Mouse (Mus musculus) hindbrain, embryonic 11.5 days (tissue): ENCODE measurements around the gene Sept11. TPM values are rescaled to one million over a fixed set of nuclear protein-coding genes. Genes with fewer than 3 reads are reported as not detected.

Experiments used
- ATAC-seq: fragments of 200-750 bp; cut with Nextera tagmentation; 2 replicates; pipeline ENCODE4 v1.8.0; 2017; ENCODE audit warnings: mild to moderate bottlenecking, moderate TSS enrichment, moderate library complexity; ENCODE audit not compliant: low FRiP score
- DNase-seq: peaks from one replicate; pipeline ENCODE4 v3.0.0-alpha.2; 2015; ENCODE audit warnings: low spot score
- H3K27ac ChIP-seq: fragments of 300-500 bp; sonication (generic); 2 replicates; pipeline ENCODE4 v1.5.1; 2014; ENCODE audit warnings: mild to moderate bottlenecking, low read depth, low read length
- H3K27me3 ChIP-seq: fragments of 300-500 bp; sonication (generic); 2 replicates; pipeline ENCODE4 v1.6.1; 2014; ENCODE audit warnings: mild to moderate bottlenecking, low read length, moderate library complexity, mixed read lengths; ENCODE audit not compliant: control insufficient read depth, insufficient read depth
- H3K36me3 ChIP-seq: fragments of 300-500 bp; sonication (generic); 2 replicates; pipeline ENCODE4 v1.6.1; 2014; ENCODE audit warnings: mild to moderate bottlenecking, low read length, moderate library complexity, mixed read lengths; ENCODE audit not compliant: control insufficient read depth, insufficient read depth
- H3K4me1 ChIP-seq: fragments of 300-500 bp; sonication (generic); replicated peaks from 2 replicates; pipeline ENCODE4 v1.6.1; 2014; ENCODE audit warnings: low read length, mixed read lengths; ENCODE audit not compliant: control insufficient read depth, insufficient read depth
- H3K4me2 ChIP-seq: fragments of 300-500 bp; sonication (generic); replicated peaks from 2 replicates; pipeline ENCODE4 v1.6.1; 2014; ENCODE audit warnings: mild to moderate bottlenecking, low read depth, low read length
- H3K4me3 ChIP-seq: fragments of 300-500 bp; sonication (generic); 2 replicates; pipeline ENCODE4 v1.5.1; 2014; ENCODE audit warnings: low read depth, low read length
- H3K9ac ChIP-seq: fragments of 300-500 bp; sonication (generic); 2 replicates; pipeline ENCODE4 v1.6.1; 2014; ENCODE audit warnings: low read depth, low read length
- H3K9me3 ChIP-seq: fragments of 300-500 bp; sonication (generic); 2 replicates; pipeline ENCODE4 v1.6.1; 2016; ENCODE audit warnings: low read length; ENCODE audit not compliant: control insufficient read depth
- WGBS: fragments of 180-500 bp; shearing (Covaris S2); extraction: QIAGEN DNeasy Blood & Tissue Kit; methylation state at CpG from one replicate; pipeline ENCODE4 v1.1.7; 2014; 5-methylcytosine and 5-hydroxymethylcytosine counted together
- polyA plus RNA-seq: library from polyadenylated mRNA; unstranded; fragments of >200 nt; fragmentation: Nextera tagmentation; extraction: Ambion mirVana; gene quantifications from 2 replicates; pipeline ENCODE4 v1.2.1, GENCODE M21; 2014

Sept11 gene
- polyA plus RNA-seq, 1 experiment from 2014 or later: 243 TPM

DNA sequence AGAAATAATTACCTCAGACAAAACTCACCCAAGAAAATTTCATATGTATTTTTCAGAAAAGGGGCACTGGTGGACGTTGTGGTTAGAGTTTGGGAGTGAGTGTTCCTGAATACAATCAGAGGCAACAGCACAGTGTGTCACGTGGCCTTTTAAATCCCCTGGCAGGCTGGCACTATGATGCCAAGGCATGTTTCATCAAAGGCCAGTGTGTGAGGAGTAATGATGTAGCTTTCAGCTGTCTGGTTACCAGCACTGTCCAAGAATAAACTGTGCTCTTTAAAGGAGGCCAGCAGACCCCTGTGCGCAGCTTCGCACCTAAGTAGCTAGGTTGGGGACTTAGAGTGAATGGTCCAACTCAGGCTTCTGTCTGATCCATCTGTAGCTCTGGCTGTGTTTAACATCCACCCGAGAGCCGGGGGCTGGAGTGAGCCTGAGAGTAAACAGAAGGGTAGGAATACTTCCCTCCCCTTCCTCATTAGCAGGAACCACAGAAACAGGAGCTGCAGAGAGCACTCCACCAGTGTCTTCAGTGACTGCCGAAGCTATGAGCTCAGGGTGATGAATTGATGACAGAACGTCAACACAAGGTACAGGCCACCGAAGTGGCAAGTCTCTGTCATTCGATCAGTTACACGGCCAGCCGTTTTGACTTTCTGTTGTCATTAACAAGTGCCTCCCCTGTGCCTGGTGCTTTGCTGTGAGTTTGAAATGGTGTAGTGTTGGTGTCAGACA is 50.3 kb downstream of the Sept11 start:
- no peak for DNase-seq
- H3K9me3 ChIP-seq: no peaks in the 10 kb centered on the region
- H3K4me2 ChIP-seq: no peak overlapping the region
- H3K27me3 ChIP-seq: no peaks in the 10 kb centered on the region
- no peak for ATAC-seq
- no peak overlapping the region for H3K4me3 ChIP-seq
- no peak overlapping the region for H3K27ac ChIP-seq
- no peak overlapping the region for H3K9ac ChIP-seq
- H3K4me1 ChIP-seq: no peaks in the 10 kb centered on the region
- no peaks in the 10 kb centered on the region for H3K36me3 ChIP-seq
- 71% methylated on average over 12 of the region's 12 CpGs for WGBS

DNA sequence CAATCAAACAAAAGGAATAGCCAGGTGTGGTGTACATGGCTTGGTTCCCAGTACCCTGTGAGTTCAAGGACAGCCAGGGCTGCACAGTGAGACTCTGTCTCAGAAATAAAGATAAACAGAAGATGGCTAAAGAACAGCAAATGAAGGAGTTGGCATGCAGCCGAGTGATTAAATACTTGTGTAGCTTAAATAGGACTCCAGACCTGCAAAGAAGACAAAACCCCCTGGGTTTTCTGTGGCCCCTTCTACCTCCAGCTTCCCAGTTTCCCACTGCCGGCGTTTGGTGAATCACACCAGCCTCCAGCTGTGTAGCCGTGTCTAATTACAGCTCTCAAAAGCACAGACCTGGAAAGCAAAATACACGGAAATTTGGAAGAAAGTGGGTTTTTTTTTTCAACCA is 51.6 kb downstream of the Sept11 start:
- DNase-seq: no peak
- H3K9me3 ChIP-seq: no peaks in the 10 kb centered on the region
- no peaks in the 10 kb centered on the region for H3K4me1 ChIP-seq
- H3K4me3 ChIP-seq: no peak overlapping the region
- ATAC-seq: no peak
- WGBS: 39% methylated on average over 5 of the region's 5 CpGs
- H3K9ac ChIP-seq: no peak overlapping the region
- H3K36me3 ChIP-seq: no peaks in the 10 kb centered on the region
- H3K4me2 ChIP-seq: no peak overlapping the region
- H3K27ac ChIP-seq: no peak overlapping the region
- no peaks in the 10 kb centered on the region for H3K27me3 ChIP-seq

DNA sequence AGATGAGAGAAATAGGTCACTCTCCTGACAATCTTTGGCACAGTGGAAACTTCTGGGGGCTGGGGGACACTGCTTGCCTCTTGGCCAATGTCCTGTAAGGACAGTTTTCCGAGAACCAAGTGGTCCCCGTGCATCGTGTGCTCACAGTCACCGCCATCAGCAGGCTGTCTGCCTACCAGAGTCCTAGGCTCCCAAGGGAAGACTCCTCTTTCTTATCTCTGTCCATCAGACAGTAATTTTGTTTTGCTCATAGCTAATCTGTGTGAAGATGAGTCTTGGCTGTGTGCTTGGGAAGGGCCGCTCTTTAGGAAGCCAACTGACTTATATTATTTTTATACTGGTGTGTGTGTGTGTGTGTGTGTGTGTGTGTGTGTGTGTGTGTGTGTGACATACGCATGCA is 52.3 kb downstream of the Sept11 start:
- H3K36me3 ChIP-seq: no peaks in the 10 kb centered on the region
- WGBS: 79% methylated on average over 6 of the region's 6 CpGs
- no peak overlapping the region for H3K27ac ChIP-seq

DNA sequence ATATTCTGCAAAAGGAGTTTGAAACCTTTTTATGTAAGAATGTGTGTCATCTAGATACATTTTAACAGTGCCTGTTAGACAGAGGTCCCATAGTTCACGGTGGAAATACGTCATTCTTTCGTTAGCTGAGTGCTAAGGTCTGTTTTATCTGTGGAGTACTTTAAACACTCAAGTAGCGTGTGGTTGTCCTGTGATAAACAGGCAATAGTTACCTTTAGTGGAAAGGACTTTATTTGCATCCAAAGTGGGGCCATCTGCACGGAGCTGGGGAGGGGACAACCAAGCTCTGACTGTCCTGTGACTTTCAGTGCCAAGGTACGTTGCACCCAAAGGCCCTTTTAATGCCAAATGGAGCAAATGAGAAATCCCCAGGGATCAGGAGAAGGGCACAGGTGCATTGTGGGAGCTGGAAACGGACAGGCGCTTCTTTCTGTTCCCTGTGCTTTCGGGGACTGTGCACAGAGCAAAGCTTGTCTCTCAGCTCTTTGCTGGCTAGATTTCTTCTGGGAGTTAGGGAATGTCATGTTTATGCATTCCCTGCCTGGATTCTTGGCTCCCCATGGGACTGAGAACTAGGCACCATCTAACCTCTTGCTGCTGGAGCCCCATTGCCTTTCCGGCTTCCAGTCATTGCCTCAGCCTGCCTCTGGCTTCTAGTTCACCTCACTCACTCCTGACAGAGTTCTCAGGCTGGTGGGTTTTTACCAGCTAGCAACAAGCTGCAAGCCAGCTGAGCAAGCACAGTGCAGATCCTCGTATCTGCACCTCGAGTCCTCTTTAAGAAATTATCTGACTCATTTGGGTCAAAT is 56.9 kb downstream of the Sept11 start:
- Histone ChIP-seq H3K4me2 (no peak overlapping the region), H3K9me3 (no peaks in the 10 kb centered on the region), H3K36me3 (no peaks in the 10 kb centered on the region), H3K27me3 (no peaks in the 10 kb centered on the region), H3K4me3 (no peak overlapping the region), H3K4me1 (0 out of 2 replicates have a peak, but pooled peaks cover 2% of the 10 kb centered on the region), H3K27ac (no peak overlapping the region), H3K9ac (no peak overlapping the region)
- no peak for ATAC-seq
- DNase-seq: no peak
- WGBS: 76% methylated on average over 12 of the region's 12 CpGs

More for the DNA sequence above, 52.3 kb downstream of the Sept11 start:
- H3K27me3 ChIP-seq: no peaks in the 10 kb centered on the region
- DNase-seq (no peak), ATAC-seq (no peak)
- H3K4me3 ChIP-seq: no peak overlapping the region
- no peak overlapping the region for H3K9ac ChIP-seq
- no peaks in the 10 kb centered on the region for H3K9me3 ChIP-seq
- no peak overlapping the region for H3K4me2 ChIP-seq
- no peaks in the 10 kb centered on the region for H3K4me1 ChIP-seq

DNA sequence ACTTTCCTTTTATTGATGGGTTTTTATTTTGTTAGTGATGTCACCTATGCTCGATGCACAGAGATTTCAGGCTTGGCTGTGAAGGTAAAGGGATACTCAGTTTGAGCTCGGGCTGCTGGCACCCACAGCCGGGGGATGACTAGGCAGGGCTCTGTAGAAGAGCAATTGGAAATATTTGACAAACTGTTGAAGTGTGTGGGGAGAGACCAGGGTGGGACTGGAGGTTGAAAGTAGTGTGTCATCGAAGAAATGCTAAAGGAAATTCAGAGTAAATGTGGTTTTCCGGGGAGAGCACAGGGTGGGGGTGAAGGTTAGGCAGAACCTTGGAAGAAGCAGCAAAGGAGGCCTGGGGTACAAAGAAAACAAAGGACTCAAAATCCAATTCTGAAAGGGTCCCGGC is 58.7 kb downstream of the Sept11 start:
- Histone ChIP-seq H3K4me3 (no peak overlapping the region), H3K9me3 (no peaks in the 10 kb centered on the region), H3K4me2 (no peak overlapping the region), H3K27me3 (no peaks in the 10 kb centered on the region), H3K9ac (no peak overlapping the region), H3K4me1 (0 out of 2 replicates have a peak, but pooled peaks cover 2% of the 10 kb centered on the region), H3K36me3 (peaks cover 4% of the 10 kb centered on the region; the same call in 1 of the 2 replicates), H3K27ac (no peak overlapping the region)
- WGBS: 84% methylated on average over 6 of the region's 6 CpGs
- DNase-seq (no peak), ATAC-seq (no peak)

DNA sequence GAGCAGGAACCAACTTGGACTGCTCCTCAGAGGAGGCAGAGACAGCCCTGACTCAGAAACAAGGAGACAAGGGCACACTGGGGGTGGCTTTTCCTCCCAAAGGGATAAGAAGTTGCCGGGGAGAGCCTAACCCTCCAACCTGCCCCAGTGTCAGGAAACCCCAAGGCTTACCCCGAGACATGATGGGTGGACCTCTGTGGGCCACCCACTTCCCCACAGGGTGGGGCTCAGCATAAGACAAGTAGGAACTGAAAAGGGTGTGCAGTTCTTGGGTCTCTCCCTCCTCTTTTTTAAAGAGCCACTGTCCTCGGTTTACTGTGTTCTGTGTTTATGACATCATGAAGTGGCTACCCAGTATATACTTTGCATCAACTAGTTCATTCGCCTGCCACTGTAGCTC is 59.2 kb downstream of the Sept11 start:
- H3K4me3 ChIP-seq: no peak overlapping the region
- no peak overlapping the region for H3K27ac ChIP-seq
- no peaks in the 10 kb centered on the region for H3K27me3 ChIP-seq
- H3K4me1 ChIP-seq: 0 out of 2 replicates have a peak, but pooled peaks cover 2% of the 10 kb centered on the region
- ATAC-seq (no peak), DNase-seq (no peak)
- H3K4me2 ChIP-seq: no peak overlapping the region
- H3K9me3 ChIP-seq: no peaks in the 10 kb centered on the region
- no peak overlapping the region for H3K9ac ChIP-seq
- 91% methylated on average over 4 of the region's 4 CpGs for WGBS
- H3K36me3 ChIP-seq: peaks cover 4% of the 10 kb centered on the region; the same call in 1 of the 2 replicates

DNA sequence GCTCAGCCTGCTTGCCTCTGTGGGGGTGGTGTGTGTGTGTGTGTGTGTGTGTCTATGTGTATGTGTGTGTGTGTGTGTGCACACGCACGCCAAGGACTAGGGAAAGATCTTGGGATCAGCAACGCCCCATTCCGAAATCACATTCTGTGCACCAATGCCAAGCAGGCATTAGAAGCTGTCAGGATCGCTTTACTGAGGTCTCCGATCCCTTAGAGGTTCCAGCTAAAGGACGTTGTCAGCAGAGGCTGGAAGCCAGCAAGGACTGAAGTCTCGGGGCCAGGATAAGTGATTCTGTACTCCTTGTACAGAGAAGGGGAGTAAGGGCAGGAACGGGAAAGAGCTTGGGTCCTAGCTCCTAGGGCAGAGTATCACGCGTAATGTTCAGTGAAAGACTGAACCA is 61.2 kb downstream of the Sept11 start:
- Histone ChIP-seq H3K9me3 (no peaks in the 10 kb centered on the region), H3K4me2 (no peak overlapping the region), H3K27me3 (no peaks in the 10 kb centered on the region), H3K27ac (no peak overlapping the region), H3K4me1 (0 out of 2 replicates have a peak, but pooled peaks cover 2% of the 10 kb centered on the region), H3K4me3 (no peak overlapping the region), H3K9ac (no peak overlapping the region), H3K36me3 (peaks cover 7% of the 10 kb centered on the region; the same call in 1 of the 2 replicates)
- 93% methylated on average over 11 of the region's 11 CpGs for WGBS
- ATAC-seq (no peak), DNase-seq (no peak)

DNA sequence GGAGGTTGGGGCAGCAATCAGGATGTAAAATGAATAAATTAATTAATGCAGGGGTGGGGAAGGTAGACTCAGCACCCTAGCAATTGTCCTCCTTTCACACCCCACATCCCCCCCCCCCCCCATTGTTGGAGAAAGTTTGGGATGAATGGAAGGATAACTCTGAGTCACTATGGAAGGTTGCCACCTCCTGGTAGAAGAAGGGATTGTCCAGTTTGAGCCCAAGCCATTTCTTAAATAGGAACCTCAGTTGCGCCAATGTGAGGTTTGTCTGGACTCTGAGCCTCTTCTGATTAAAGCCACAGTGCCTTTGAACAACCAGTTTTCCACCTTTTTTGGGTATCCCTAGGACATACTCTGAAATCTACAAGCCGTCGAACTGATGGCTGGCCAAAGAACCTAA is 70.3 kb downstream of the Sept11 start:
- ATAC-seq: peak; percentile 53; the same call in 1 of the 2 replicates
- Histone ChIP-seq H3K9ac (no peak overlapping the region), H3K9me3 (no peaks in the 10 kb centered on the region), H3K27me3 (no peaks in the 10 kb centered on the region), H3K4me3 (no peak overlapping the region), H3K4me1 (no peaks in the 10 kb centered on the region), H3K27ac (no peak overlapping the region), H3K36me3 (peaks cover 14% of the 10 kb centered on the region; the same call in 1 of the 2 replicates), H3K4me2 (no peak overlapping the region)
- 81% methylated on average over 3 of the region's 3 CpGs for WGBS
- peak; percentile 71 for DNase-seq
